Mouse (Mus musculus) hindbrain, embryonic 14.5 days (tissue): Measurements from ENCODE around the gene Dock3. TPM values are rescaled to one million over a fixed set of nuclear protein-coding genes. Genes with fewer than 3 reads are reported as not detected.
"Not testable (repeated sequence)": the region's sequence is repeated elsewhere in the genome, so short reads cannot be mapped to it uniquely, and the experiment has no call there.

Source experiments
- ATAC-seq: fragments of 200-750 bp; cut with Nextera tagmentation; 2 replicates; pipeline ENCODE4 v1.8.0; 2017; ENCODE audit warnings: moderate number of reproducible peaks, mild to moderate bottlenecking, moderate TSS enrichment, moderate library complexity; ENCODE audit not compliant: low FRiP score
- DNase-seq: peaks from one replicate; pipeline ENCODE4 v3.0.0-alpha.2; 2015; ENCODE audit warnings: low spot score
- H3K27ac ChIP-seq: fragments of 300-500 bp; sonication (generic); 2 replicates; pipeline ENCODE4 v1.5.1; 2014; ENCODE audit warnings: mild to moderate bottlenecking, moderate library complexity
- H3K27me3 ChIP-seq: fragments of 300-500 bp; sonication (generic); 2 replicates; pipeline ENCODE4 v1.6.1; 2014; ENCODE audit warnings: mild to moderate bottlenecking, low read length, mixed read lengths; ENCODE audit not compliant: control insufficient read depth, insufficient read depth
- H3K36me3 ChIP-seq: fragments of 300-500 bp; sonication (generic); replicated peaks from 2 replicates; pipeline ENCODE4 v1.6.1; 2014; ENCODE audit not compliant: control insufficient read depth, insufficient read depth
- H3K4me1 ChIP-seq: fragments of 300-500 bp; sonication (generic); replicated peaks from 2 replicates; pipeline ENCODE4 v1.6.1; 2014; ENCODE audit warnings: antibody characterized with exemption, low read length, mixed read lengths; ENCODE audit not compliant: control insufficient read depth, insufficient read depth
- H3K4me2 ChIP-seq: fragments of 300-500 bp; sonication (generic); replicated peaks from 2 replicates; pipeline ENCODE4 v1.6.1; 2014; ENCODE audit warnings: mild to moderate bottlenecking, moderate library complexity
- H3K4me3 ChIP-seq: fragments of 300-500 bp; sonication (generic); replicated peaks from 2 replicates; pipeline ENCODE4 v1.5.1; 2014; ENCODE audit warnings: mild to moderate bottlenecking, low read length
- H3K9ac ChIP-seq: fragments of 300-500 bp; sonication (generic); 2 replicates; pipeline ENCODE4 v1.6.1; 2014
- H3K9me3 ChIP-seq: fragments of 300-500 bp; sonication (generic); 2 replicates; pipeline ENCODE4 v1.6.1; 2016; ENCODE audit warnings: low read length; ENCODE audit not compliant: control insufficient read depth
- WGBS: fragments of 180-500 bp; shearing (Covaris S2); extraction: QIAGEN DNeasy Blood & Tissue Kit; methylation state at CpG from one replicate; pipeline ENCODE4 v1.1.7; 2014; 5-methylcytosine and 5-hydroxymethylcytosine counted together
- polyA plus RNA-seq: library from polyadenylated mRNA; unstranded; fragments of >200 nt; fragmentation: Nextera tagmentation; extraction: Ambion mirVana; gene quantifications from 2 replicates; pipeline ENCODE4 v1.2.1, GENCODE M21; 2014

The Dock3 gene
- polyA plus RNA-seq, 1 experiment from 2014 or later: 25.7 TPM

GRCm38 (mm10) chr9:107164825-107165224 lies 66.9 kb downstream of the Dock3 start:
- no peak overlapping the region for H3K4me2 ChIP-seq
- H3K27me3 ChIP-seq: no peaks in the 10 kb centered on the region
- no peaks in the 10 kb centered on the region for H3K9me3 ChIP-seq
- no peak for DNase-seq
- 21% methylated on average over 3 of the region's 3 CpGs for WGBS
- no peaks in the 10 kb centered on the region for H3K4me1 ChIP-seq
- ATAC-seq: no peak
- no peak overlapping the region for H3K4me3 ChIP-seq
- no peaks in the 10 kb centered on the region for H3K36me3 ChIP-seq
- H3K9ac ChIP-seq: no peak overlapping the region
- H3K27ac ChIP-seq: no peak overlapping the region

- H3K27me3 ChIP-seq, DNase-seq, ATAC-seq: not testable (repeated sequence)
Measured at GRCm38 (mm10) chr9:107156388-107156787, 75.3 kb downstream of the Dock3 start.

GRCm38 (mm10) chr9:107112791-107113190 lies 118.9 kb downstream of the Dock3 start:
- Histone ChIP-seq H3K27ac (no peak overlapping the region), H3K27me3 (no peaks in the 10 kb centered on the region), H3K9me3 (no peaks in the 10 kb centered on the region), H3K4me1 (no peaks in the 10 kb centered on the region), H3K9ac (no peak overlapping the region), H3K4me3 (no peak overlapping the region), H3K36me3 (no peaks in the 10 kb centered on the region), H3K4me2 (no peak overlapping the region)
- no peak for ATAC-seq
- no peak for DNase-seq
- WGBS: 75% methylated on average over 3 of the region's 3 CpGs

More at GRCm38 (mm10) chr9:107156388-107156787, 75.3 kb downstream of the Dock3 start:
- H3K4me3 ChIP-seq, H3K4me1 ChIP-seq, H3K4me2 ChIP-seq, H3K9me3 ChIP-seq, H3K27ac ChIP-seq, H3K36me3 ChIP-seq, H3K9ac ChIP-seq: not testable (repeated sequence)
- WGBS: 89% methylated on average over 4 of the region's 4 CpGs

GRCm38 (mm10) chr9:107112056-107112455 lies 119.7 kb downstream of the Dock3 start:
- no peak for ATAC-seq
- 61% methylated on average over 2 of the region's 2 CpGs for WGBS

GRCm38 (mm10) chr9:107099487-107099886 lies 132.2 kb downstream of the Dock3 start:
- DNase-seq: no peak
- Histone ChIP-seq H3K4me1 (no peaks in the 10 kb centered on the region), H3K27me3 (no peaks in the 10 kb centered on the region), H3K36me3 (no peaks in the 10 kb centered on the region), H3K9me3 (no peaks in the 10 kb centered on the region), H3K9ac (no peak overlapping the region), H3K4me3 (no peak overlapping the region), H3K27ac (no peak overlapping the region), H3K4me2 (no peak overlapping the region)
- no peak for ATAC-seq
- WGBS: 88% methylated on average over 6 of the region's 6 CpGs

More at GRCm38 (mm10) chr9:107112056-107112455, 119.7 kb downstream of the Dock3 start:
- H3K4me3 ChIP-seq: no peak overlapping the region
- no peak for DNase-seq
- H3K4me2 ChIP-seq: no peak overlapping the region
- H3K27ac ChIP-seq: no peak overlapping the region
- no peaks in the 10 kb centered on the region for H3K9me3 ChIP-seq
- H3K27me3 ChIP-seq: no peaks in the 10 kb centered on the region
- no peaks in the 10 kb centered on the region for H3K36me3 ChIP-seq
- no peaks in the 10 kb centered on the region for H3K4me1 ChIP-seq
- H3K9ac ChIP-seq: no peak overlapping the region

- H3K9ac ChIP-seq, DNase-seq, H3K27ac ChIP-seq, H3K27me3 ChIP-seq, H3K9me3 ChIP-seq, H3K36me3 ChIP-seq, H3K4me1 ChIP-seq, H3K4me2 ChIP-seq, H3K4me3 ChIP-seq, ATAC-seq: not testable (repeated sequence)
- 77% methylated on average over 17 of the region's 17 CpGs for WGBS
Measured at GRCm38 (mm10) chr9:107089451-107089850, 142.3 kb downstream of the Dock3 start.

- Histone ChIP-seq H3K36me3 (no peaks in the 10 kb centered on the region), H3K4me3 (no peak overlapping the region), H3K27ac (no peak overlapping the region), H3K27me3 (no peaks in the 10 kb centered on the region), H3K4me1 (no peaks in the 10 kb centered on the region), H3K9me3 (no peaks in the 10 kb centered on the region), H3K4me2 (no peak overlapping the region), H3K9ac (no peak overlapping the region)
- 78% methylated on average over 2 of the region's 2 CpGs for WGBS
- DNase-seq (no peak), ATAC-seq (no peak)
Measured at GRCm38 (mm10) chr9:107087531-107087930, 144.2 kb downstream of the Dock3 start.

GRCm38 (mm10) chr9:107037947-107038346 lies 193.8 kb downstream of the Dock3 start:
- DNase-seq (no peak), ATAC-seq (no peak)
- Histone ChIP-seq H3K36me3 (no peaks in the 10 kb centered on the region), H3K27me3 (no peaks in the 10 kb centered on the region), H3K27ac (no peak overlapping the region), H3K4me2 (no peak overlapping the region), H3K4me1 (no peaks in the 10 kb centered on the region), H3K9ac (no peak overlapping the region), H3K4me3 (no peak overlapping the region), H3K9me3 (no peaks in the 10 kb centered on the region)
- 96% methylated on average over 2 of the region's 2 CpGs for WGBS

GRCm38 (mm10) chr9:107027586-107027985 lies 204.1 kb downstream of the Dock3 start:
- peaks cover under 1% of the 10 kb centered on the region; the same call in 1 of the 2 replicates for H3K36me3 ChIP-seq
- no peak overlapping the region for H3K4me3 ChIP-seq
- H3K9ac ChIP-seq: no peak overlapping the region
- no peak overlapping the region for H3K4me2 ChIP-seq
- ATAC-seq: no peak
- H3K27ac ChIP-seq: no peak overlapping the region
- no peaks in the 10 kb centered on the region for H3K4me1 ChIP-seq
- H3K27me3 ChIP-seq: no peaks in the 10 kb centered on the region
- 70% methylated on average over 2 of the region's 2 CpGs for WGBS
- H3K9me3 ChIP-seq: no peaks in the 10 kb centered on the region
- no peak for DNase-seq

- Histone ChIP-seq H3K27me3 (no peaks in the 10 kb centered on the region), H3K36me3 (no peaks in the 10 kb centered on the region), H3K9ac (no peak overlapping the region), H3K4me2 (no peak overlapping the region), H3K4me3 (no peak overlapping the region), H3K4me1 (no peaks in the 10 kb centered on the region), H3K9me3 (no peaks in the 10 kb centered on the region), H3K27ac (no peak overlapping the region)
- no peak for DNase-seq
- no peak for ATAC-seq
- 77% methylated on average over 4 of the region's 4 CpGs for WGBS
Measured at GRCm38 (mm10) chr9:107009841-107010240, 221.9 kb downstream of the Dock3 start.
